Mouse (Mus musculus): ENCODE measurements around the gene Synj1.

- no peak for TF ChIP-seq CTCF (IDR thresholded peaks at IDR 0.05; ENCODE audit: insufficient read depth, low read length)
- TF ChIP-seq POLR2A (IDR thresholded peaks at IDR 0.05; ENCODE audit: borderline replicate concordance, extremely low read depth, low read depth, low read length), result no peak
Observed at GRCm38 (mm10) chr16:90924606-90925370, 86.3 kb downstream of the Synj1 start.

Measured in lung, adult 2 months (tissue).